Comparison of ENCODE assay signal across 30 mouse cellular contexts in genomic region chr12:55357303-55357702, GRCm38 (mm10).
"Had no signal": no experiment of that assay in that cellular context is flagged by ENCODE, and none has a peak within 500 bp of the region (broad histone marks: within the 10 kb centered on the region; RNA-seq: fewer than 3 reads in every experiment).

No protein-coding gene starts in this region.

- H3K9me3 ChIP-seq: heart, embryonic 10.5 days; heart, embryonic 12.5 days; heart, embryonic 13.5 days; heart, embryonic 15.5 days; hindbrain, embryonic 10.5 days; hindbrain, embryonic 12.5 days; hindbrain, embryonic 13.5 days; hindbrain, embryonic 15.5 days; intestine, embryonic 15.5 days; kidney, embryonic 15.5 days had no signal

- DNase-seq: heart, postnatal 10 days; heart, postnatal 14 days; heart, postnatal 36 days; heart, postnatal 4 days; kidney, adult 11 months; kidney, adult 18-20 months; kidney, adult 2 months; kidney, adult 8-10 months; kidney, adult 9 months; kidney, postnatal 10 days; kidney, postnatal 14 days; kidney, postnatal 25 days; kidney, postnatal 36 days; kidney, postnatal 4 days; layer of hippocampus, adult 9-11 months; layer of hippocampus, postnatal 36 days had no signal

- H3K9ac ChIP-seq: heart, embryonic 12.5 days; heart, embryonic 13.5 days; heart, embryonic 15.5 days; hindbrain, embryonic 12.5 days; hindbrain, embryonic 13.5 days; hindbrain, embryonic 14.5 days; hindbrain, embryonic 15.5 days; intestine, embryonic 15.5 days; kidney, embryonic 15.5 days had no signal

- H3K4me1 ChIP-seq: heart, embryonic 10.5 days; heart, embryonic 12.5 days; heart, embryonic 13.5 days; heart, embryonic 15.5 days; hindbrain, embryonic 10.5 days; hindbrain, embryonic 12.5 days; hindbrain, embryonic 13.5 days; hindbrain, embryonic 15.5 days; intestine, embryonic 15.5 days; kidney, embryonic 15.5 days had no signal

- H3K4me3 ChIP-seq: heart, embryonic 10.5 days; heart, embryonic 12.5 days; heart, embryonic 13.5 days; heart, embryonic 15.5 days; hindbrain, embryonic 10.5 days; hindbrain, embryonic 12.5 days; hindbrain, embryonic 13.5 days; hindbrain, embryonic 15.5 days; intestine, embryonic 15.5 days; kidney, embryonic 15.5 days; layer of hippocampus, adult 2 months had no signal

- H3K36me3 ChIP-seq: heart, embryonic 10.5 days; heart, embryonic 12.5 days; heart, embryonic 13.5 days; heart, embryonic 15.5 days; hindbrain, embryonic 10.5 days; hindbrain, embryonic 12.5 days; hindbrain, embryonic 13.5 days; hindbrain, embryonic 15.5 days; intestine, embryonic 15.5 days; kidney, embryonic 15.5 days had no signal

- H3K27ac ChIP-seq: heart, embryonic 10.5 days; heart, embryonic 13.5 days; heart, embryonic 15.5 days; hindbrain, embryonic 10.5 days; hindbrain, embryonic 12.5 days; hindbrain, embryonic 13.5 days; hindbrain, embryonic 14.5 days; hindbrain, embryonic 15.5 days; hindbrain, postnatal 0 days; intestine, embryonic 15.5 days; kidney, embryonic 15.5 days; kidney, postnatal 0 days; layer of hippocampus, adult 2 months had no signal

- H3K27me3 ChIP-seq: heart, embryonic 12.5 days; heart, embryonic 13.5 days; heart, embryonic 15.5 days; hindbrain, embryonic 12.5 days; hindbrain, embryonic 13.5 days; hindbrain, embryonic 15.5 days; intestine, embryonic 15.5 days; kidney, embryonic 15.5 days had no signal
